Mouse (Mus musculus) heart, embryonic 13.5 days (tissue): ENCODE measurements around the gene C1qtnf4. TPM values are rescaled to one million over a fixed set of nuclear protein-coding genes. Genes with fewer than 3 reads are reported as not detected.

Source experiments
- ATAC-seq: fragments of 200-750 bp; cut with Nextera tagmentation; 2 replicates; pipeline ENCODE4 v1.8.0; 2017; ENCODE audit warnings: moderate TSS enrichment; ENCODE audit not compliant: insufficient number of reproducible peaks, low FRiP score, low TSS enrichment; ENCODE audit errors: extremely low read depth
- H3K27ac ChIP-seq: fragments of 300-500 bp; sonication (generic); replicated peaks from 2 replicates; pipeline ENCODE4 v1.5.1; 2015; ENCODE audit warnings: moderate library complexity, mild to moderate bottlenecking, inconsistent platforms
- H3K27me3 ChIP-seq: fragments of 300-500 bp; sonication (generic); replicated peaks from 2 replicates; pipeline ENCODE4 v1.6.1; 2015; ENCODE audit warnings: mild to moderate bottlenecking, inconsistent platforms
- H3K36me3 ChIP-seq: fragments of 300-500 bp; sonication (generic); 2 replicates; pipeline ENCODE4 v1.6.1; 2015; ENCODE audit warnings: mild to moderate bottlenecking, inconsistent platforms
- H3K4me1 ChIP-seq: fragments of 300-500 bp; sonication (generic); 2 replicates; pipeline ENCODE4 v1.6.1; 2015; ENCODE audit warnings: inconsistent platforms
- H3K4me2 ChIP-seq: fragments of 300-500 bp; sonication (generic); 2 replicates; pipeline ENCODE4 v1.6.1; 2015; ENCODE audit warnings: inconsistent platforms, mild to moderate bottlenecking, moderate library complexity
- H3K4me3 ChIP-seq: fragments of 300-500 bp; sonication (generic); 2 replicates; pipeline ENCODE4 v1.5.1; 2015; ENCODE audit warnings: moderate library complexity, mild to moderate bottlenecking, inconsistent platforms
- H3K9ac ChIP-seq: fragments of 300-500 bp; sonication (generic); 2 replicates; pipeline ENCODE4 v1.6.1; 2015; ENCODE audit warnings: inconsistent platforms, mild to moderate bottlenecking, moderate library complexity
- H3K9me3 ChIP-seq: fragments of 300-500 bp; sonication (generic); 2 replicates; pipeline ENCODE4 v1.6.1; 2016; ENCODE audit warnings: inconsistent platforms
- WGBS: fragments of 180-500 bp; shearing (Covaris S2); methylation state at CpG from one replicate; pipeline ENCODE4 v1.1.7; 2015; ENCODE audit warnings: mixed read lengths; 5-methylcytosine and 5-hydroxymethylcytosine counted together
- polyA plus RNA-seq: library from polyadenylated mRNA; unstranded; fragments of >200 nt; fragmentation: Nextera tagmentation; extraction: Ambion mirVana; gene quantifications from 2 replicates; pipeline ENCODE4 v1.2.1, GENCODE M21; 2015

C1qtnf4 gene
- 9.8 and 12.9 TPM in 2 replicates for polyA plus RNA-seq

- peak within 1 kb of the TSS; percentile 93 for H3K4me2 ChIP-seq
- H3K9ac ChIP-seq, result peak within 1 kb of the TSS; percentile 83
- WGBS, result 2% methylated on average over 44 of the region's 45 CpGs
- peaks cover 63% of the 10 kb centered on the region for H3K27me3 ChIP-seq
- H3K9me3 ChIP-seq, result 0 out of 2 replicates have a peak, but pooled peaks cover 5% of the 10 kb centered on the region
- peaks cover 50% of the 10 kb centered on the region for H3K4me1 ChIP-seq
- no peak for ATAC-seq
- H3K36me3 ChIP-seq, result no peaks in the 10 kb centered on the region
- no peak within 1 kb of the TSS for H3K27ac ChIP-seq
- peak within 1 kb of the TSS; percentile 65 for H3K4me3 ChIP-seq
These were observed at the start of gene C1qtnf4 for GRCm38 (mm10) chr2:90885218-90886041. C1qtnf4 (plus strand) TSS chr2:90885860.

- no peak for ATAC-seq
- Histone ChIP-seq H3K27me3 (no peaks in the 10 kb centered on the region), H3K4me2 (no peak overlapping the region), H3K27ac (no peak overlapping the region), H3K9ac (no peak overlapping the region), H3K4me3 (no peak overlapping the region), H3K4me1 (no peaks in the 10 kb centered on the region), H3K9me3 (no peaks in the 10 kb centered on the region), H3K36me3 (no peaks in the 10 kb centered on the region)
- WGBS, result 96% methylated on average over 2 of the region's 2 CpGs
These were observed 47.0 kb upstream of the C1qtnf4 start for GRCm38 (mm10) chr2:90838621-90839020.

GRCm38 (mm10) chr2:90843666-90844065 lies 42.0 kb upstream of the C1qtnf4 start:
- ATAC-seq, result no peak
- 81% methylated on average over 1 of the region's 1 CpGs for WGBS
- H3K4me2 ChIP-seq, result no peak overlapping the region
- H3K9me3 ChIP-seq, result no peaks in the 10 kb centered on the region
- H3K4me3 ChIP-seq, result no peak overlapping the region
- H3K9ac ChIP-seq, result no peak overlapping the region
- H3K27me3 ChIP-seq, result no peaks in the 10 kb centered on the region
- no peak overlapping the region for H3K27ac ChIP-seq
- no peaks in the 10 kb centered on the region for H3K36me3 ChIP-seq
- H3K4me1 ChIP-seq, result peaks cover 11% of the 10 kb centered on the region

GRCm38 (mm10) chr2:90844262-90844661 lies 41.4 kb upstream of the C1qtnf4 start:
- WGBS, result 73% methylated on average over 5 of the region's 5 CpGs

GRCm38 (mm10) chr2:90845234-90845633 lies 40.4 kb upstream of the C1qtnf4 start:
- no peaks in the 10 kb centered on the region for H3K9me3 ChIP-seq
- ATAC-seq, result no peak
- no peaks in the 10 kb centered on the region for H3K27me3 ChIP-seq
- H3K27ac ChIP-seq, result no peak overlapping the region
- no peak overlapping the region for H3K9ac ChIP-seq
- no peak overlapping the region for H3K4me2 ChIP-seq
- H3K4me1 ChIP-seq, result peaks cover 16% of the 10 kb centered on the region
- 75% methylated on average over 5 of the region's 5 CpGs for WGBS
- no peak overlapping the region for H3K4me3 ChIP-seq
- peaks cover 11% of the 10 kb centered on the region for H3K36me3 ChIP-seq

More at GRCm38 (mm10) chr2:90844262-90844661, 41.4 kb upstream of the C1qtnf4 start:
- no peak overlapping the region for H3K27ac ChIP-seq
- H3K4me1 ChIP-seq, result peaks cover 16% of the 10 kb centered on the region
- ATAC-seq, result no peak
- H3K9me3 ChIP-seq, result no peaks in the 10 kb centered on the region
- H3K4me3 ChIP-seq, result no peak overlapping the region
- H3K36me3 ChIP-seq, result peaks cover 2% of the 10 kb centered on the region
- H3K9ac ChIP-seq, result no peak overlapping the region
- H3K4me2 ChIP-seq, result no peak overlapping the region
- no peaks in the 10 kb centered on the region for H3K27me3 ChIP-seq

- WGBS, result 45% methylated on average over 6 of the region's 6 CpGs
- peaks cover 20% of the 10 kb centered on the region for H3K36me3 ChIP-seq
- no peaks in the 10 kb centered on the region for H3K27me3 ChIP-seq
- peaks cover 16% of the 10 kb centered on the region for H3K4me1 ChIP-seq
- H3K4me2 ChIP-seq, result peak overlapping the region; percentile 72
- H3K9me3 ChIP-seq, result no peaks in the 10 kb centered on the region
- H3K27ac ChIP-seq, result peak overlapping the region; percentile 83
- H3K4me3 ChIP-seq, result peak overlapping the region; percentile 81
- peak overlapping the region; percentile 80; the same call in 1 of the 2 replicates for H3K9ac ChIP-seq
- no peak for ATAC-seq
These were observed 39.5 kb upstream of the C1qtnf4 start for GRCm38 (mm10) chr2:90846171-90846570.

GRCm38 (mm10) chr2:90846597-90846954 lies 39.1 kb upstream of the C1qtnf4 start:
- Histone ChIP-seq H3K9ac (peak overlapping the region; percentile 80), H3K4me1 (peaks cover 16% of the 10 kb centered on the region), H3K4me2 (peak overlapping the region; percentile 72), H3K27ac (peak overlapping the region; percentile 83), H3K36me3 (peaks cover 24% of the 10 kb centered on the region), H3K27me3 (no peaks in the 10 kb centered on the region), H3K9me3 (no peaks in the 10 kb centered on the region), H3K4me3 (peak overlapping the region; percentile 81)
- 3% methylated on average over 8 of the region's 8 CpGs for WGBS
- ATAC-seq, result peak; percentile 14; the same call in 1 of the 2 replicates

GRCm38 (mm10) chr2:90846955-90847680 lies 38.5 kb upstream of the C1qtnf4 start, which contains the start of gene Mtch2:
Mtch2 (plus strand) TSS chr2:90847155.
- Histone ChIP-seq H3K4me1 (peaks cover 16% of the 10 kb centered on the region), H3K36me3 (peaks cover 29% of the 10 kb centered on the region), H3K9ac (peak within 1 kb of the TSS; percentile 93), H3K4me3 (peak within 1 kb of the TSS; percentile 81), H3K27ac (peak within 1 kb of the TSS; percentile 88), H3K27me3 (no peaks in the 10 kb centered on the region), H3K4me2 (peak within 1 kb of the TSS; percentile 72), H3K9me3 (no peaks in the 10 kb centered on the region)
- peak; percentile 93 for ATAC-seq
- under 1% methylated on average over 67 of the region's 67 CpGs for WGBS

- Histone ChIP-seq H3K4me1 (peaks cover 16% of the 10 kb centered on the region), H3K4me3 (peak overlapping the region; percentile 81), H3K36me3 (peaks cover 35% of the 10 kb centered on the region), H3K27me3 (no peaks in the 10 kb centered on the region), H3K9ac (peak overlapping the region; percentile 93), H3K27ac (peak overlapping the region; percentile 88), H3K4me2 (peak overlapping the region; percentile 69), H3K9me3 (no peaks in the 10 kb centered on the region)
- WGBS, result under 1% methylated on average over 13 of the region's 13 CpGs
- ATAC-seq, result no peak
These were observed 38.0 kb upstream of the C1qtnf4 start for GRCm38 (mm10) chr2:90847681-90848050.

GRCm38 (mm10) chr2:90848331-90848730 lies 37.3 kb upstream of the C1qtnf4 start:
- Histone ChIP-seq H3K4me3 (peak overlapping the region; percentile 81), H3K27ac (no peak overlapping the region), H3K9me3 (no peaks in the 10 kb centered on the region), H3K36me3 (peaks cover 42% of the 10 kb centered on the region), H3K27me3 (no peaks in the 10 kb centered on the region), H3K4me2 (peak overlapping the region; percentile 69), H3K9ac (peak overlapping the region; percentile 93), H3K4me1 (peaks cover 16% of the 10 kb centered on the region)
- ATAC-seq, result no peak
- 91% methylated on average over 5 of the region's 5 CpGs for WGBS

GRCm38 (mm10) chr2:90850401-90850800 lies 35.3 kb upstream of the C1qtnf4 start:
- Histone ChIP-seq H3K4me2 (no peak overlapping the region), H3K36me3 (peaks cover 62% of the 10 kb centered on the region), H3K4me1 (peaks cover 16% of the 10 kb centered on the region), H3K4me3 (no peak overlapping the region), H3K9me3 (no peaks in the 10 kb centered on the region), H3K27ac (no peak overlapping the region), H3K27me3 (no peaks in the 10 kb centered on the region), H3K9ac (no peak overlapping the region)
- 97% methylated on average over 1 of the region's 1 CpGs for WGBS
- ATAC-seq, result no peak
